Mouse (Mus musculus) retina, adult 2 months (tissue): ENCODE measurements around the gene 2210016L21Rik.
"Not testable (repeated sequence)": the region's sequence is repeated elsewhere in the genome, so short reads cannot be mapped to it uniquely, and the experiment has no call there.

ENCODE experiments used
- DNase-seq: peaks from one replicate; pipeline ENCODE4 v3.0.0-alpha.2; 2012; ENCODE audit warnings: low read depth, low spot score

The 2210016L21Rik gene

GRCm38 (mm10) chr5:114942074-114942765 is at the start of gene 2210016L21Rik:
2210016L21Rik (plus strand) TSS chr5:114942158.
- peak; percentile 69 for DNase-seq

GRCm38 (mm10) chr5:114895542-114895941 is 46.4 kb upstream of the 2210016L21Rik start:
- no peak for DNase-seq

GRCm38 (mm10) chr5:114896688-114897373 is 45.1 kb upstream of the 2210016L21Rik start, which contains the start of gene Oasl2:
Oasl2 (plus strand) TSS chr5:114896936.
- no peak for DNase-seq

- DNase-seq, result no peak
These were observed 44.6 kb upstream of the 2210016L21Rik start for GRCm38 (mm10) chr5:114897374-114897793.

GRCm38 (mm10) chr5:114898857-114899256 is 43.1 kb upstream of the 2210016L21Rik start:
- no peak for DNase-seq

- no peak for DNase-seq
These were observed 39.5 kb upstream of the 2210016L21Rik start for GRCm38 (mm10) chr5:114902413-114902812.

- no peak for DNase-seq
These were observed 33.2 kb upstream of the 2210016L21Rik start for GRCm38 (mm10) chr5:114908598-114909305.

GRCm38 (mm10) chr5:114913686-114914085 is 28.3 kb upstream of the 2210016L21Rik start:
- DNase-seq, result no peak

GRCm38 (mm10) chr5:114914855-114915254 is 27.1 kb upstream of the 2210016L21Rik start:
- no peak for DNase-seq

- DNase-seq, result no peak
These were observed 26.1 kb upstream of the 2210016L21Rik start for GRCm38 (mm10) chr5:114915854-114916253.

GRCm38 (mm10) chr5:114916777-114917176 is 25.2 kb upstream of the 2210016L21Rik start:
- DNase-seq, result no peak

- not testable (repeated sequence) for DNase-seq
These were observed 24.6 kb upstream of the 2210016L21Rik start for GRCm38 (mm10) chr5:114917357-114917756.

- no peak for DNase-seq
These were observed 20.2 kb upstream of the 2210016L21Rik start for GRCm38 (mm10) chr5:114921551-114922365.

GRCm38 (mm10) chr5:114922366-114922731 is 19.6 kb upstream of the 2210016L21Rik start:
- no peak for DNase-seq

- no peak for DNase-seq
These were observed 18.9 kb upstream of the 2210016L21Rik start, which contains the start of gene Oasl1 for GRCm38 (mm10) chr5:114922998-114923473. Oasl1 (plus strand) TSS chr5:114923240.

GRCm38 (mm10) chr5:114926153-114926684 is 15.7 kb upstream of the 2210016L21Rik start:
- DNase-seq, result no peak

- no peak for DNase-seq
These were observed 15.2 kb upstream of the 2210016L21Rik start for GRCm38 (mm10) chr5:114926753-114927152.

GRCm38 (mm10) chr5:114931626-114932025 is 10.3 kb upstream of the 2210016L21Rik start:
- DNase-seq, result no peak

GRCm38 (mm10) chr5:114933206-114933605 is 8.8 kb upstream of the 2210016L21Rik start:
- no peak for DNase-seq

- DNase-seq, result no peak
These were observed 6.1 kb upstream of the 2210016L21Rik start for GRCm38 (mm10) chr5:114935838-114936237.

- DNase-seq, result not testable (repeated sequence)
These were observed 820 bp upstream of the 2210016L21Rik start for GRCm38 (mm10) chr5:114941138-114941537.
